Mouse (Mus musculus) mesoderm, embryonic 11.5 days (tissue): ENCODE data around the gene Gm42906.

Experiments used
- DNase-seq: peaks from one replicate; pipeline ENCODE4 v3.0.0-alpha.2; 2012; ENCODE audit warnings: low read depth, low spot score

Gene Gm42906

DNA sequence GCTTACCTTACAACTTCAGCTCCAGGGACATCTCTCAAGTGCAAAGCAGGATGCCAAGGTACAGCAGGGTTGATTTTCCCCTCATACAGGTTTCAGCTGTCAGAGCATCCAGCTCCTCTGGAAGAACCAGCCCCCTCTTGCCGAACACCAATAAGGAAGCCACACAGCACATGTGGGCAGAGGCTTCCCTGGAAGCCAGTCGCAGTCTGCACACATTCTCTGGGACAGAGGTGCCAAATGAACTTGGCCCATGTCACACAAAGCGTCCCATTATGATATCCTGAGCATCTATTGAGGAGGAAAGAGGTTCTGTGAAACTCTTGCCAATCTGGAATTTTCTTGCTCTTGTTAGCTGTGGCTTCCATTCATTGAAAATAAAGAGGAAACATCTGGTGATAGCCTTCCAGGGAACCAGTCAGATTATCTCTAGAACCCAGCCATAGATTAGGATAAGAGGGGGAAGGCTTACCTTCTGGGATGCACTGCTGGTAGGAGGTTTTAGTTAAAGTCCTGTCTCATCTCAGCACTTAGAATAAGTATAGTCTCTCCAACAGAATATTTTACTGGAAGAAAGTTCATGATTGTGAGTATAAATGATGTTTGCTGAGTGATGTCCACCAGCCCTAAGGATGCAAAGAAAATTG is at the start of gene Gm42906:
Gene Gm42906 (minus strand): TSS at position 51 of the 644 bp plus-strand sequence.
- no peak for DNase-seq

DNA sequence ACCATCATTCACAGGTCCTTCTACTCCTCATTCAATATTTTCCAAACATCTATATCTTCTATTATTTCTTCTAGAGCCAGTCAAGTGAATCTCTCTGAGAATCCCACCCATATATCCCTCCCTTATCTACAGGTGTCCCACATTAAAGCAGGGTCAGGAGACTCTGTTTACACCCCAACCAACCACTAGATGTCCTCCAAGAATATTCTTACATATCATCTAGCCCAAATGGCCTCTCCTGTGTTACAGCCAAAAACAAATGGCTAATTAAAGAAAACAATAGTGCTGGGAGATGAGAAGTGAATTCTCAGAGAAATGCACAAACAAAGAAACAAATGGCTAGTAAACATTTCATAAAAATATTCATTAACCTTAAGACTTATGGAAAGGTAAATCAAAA is 17.7 kb upstream of the Gm42906 start:
- no peak for DNase-seq

DNA sequence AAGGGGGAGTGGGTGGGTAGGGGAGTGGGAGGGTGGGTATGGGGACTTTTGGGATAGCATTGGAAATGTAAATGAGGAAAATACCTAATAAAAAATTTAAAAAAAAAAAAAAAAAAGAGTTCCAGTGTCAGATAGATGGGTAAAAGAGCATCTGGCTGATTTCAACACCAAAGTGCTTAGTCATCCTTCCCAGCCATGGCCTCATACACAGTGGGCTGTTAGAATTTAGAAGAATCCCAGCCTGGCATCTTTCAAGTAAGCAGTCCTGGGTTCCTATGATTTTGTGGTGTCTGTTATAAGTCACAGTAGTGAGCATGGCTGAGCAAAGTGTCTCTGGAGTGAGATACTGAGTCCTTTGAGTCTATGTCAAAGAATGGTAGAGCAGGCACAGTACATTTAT is 7.1 kb upstream of the Gm42906 start:
- DNase-seq: no peak

DNA sequence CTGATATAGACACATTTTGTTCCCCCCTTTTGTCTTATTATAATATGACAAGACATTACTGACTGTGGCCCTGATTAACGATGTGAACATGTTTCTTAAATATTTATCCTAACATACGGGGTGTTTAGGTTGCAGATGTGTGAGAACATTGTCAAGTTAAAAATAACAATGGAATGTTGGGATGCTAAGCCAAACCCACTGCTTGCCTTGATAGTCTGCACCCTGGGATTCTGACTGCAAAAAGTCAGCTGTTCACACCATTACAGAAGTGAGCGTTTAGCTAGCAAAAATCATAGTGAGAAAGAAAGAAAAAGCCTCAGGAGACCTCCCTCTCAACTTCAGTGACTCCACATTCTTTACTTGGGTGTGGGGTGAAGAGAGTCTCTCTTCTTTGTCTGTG is 1.5 kb downstream of the Gm42906 start:
- DNase-seq: no peak

DNA sequence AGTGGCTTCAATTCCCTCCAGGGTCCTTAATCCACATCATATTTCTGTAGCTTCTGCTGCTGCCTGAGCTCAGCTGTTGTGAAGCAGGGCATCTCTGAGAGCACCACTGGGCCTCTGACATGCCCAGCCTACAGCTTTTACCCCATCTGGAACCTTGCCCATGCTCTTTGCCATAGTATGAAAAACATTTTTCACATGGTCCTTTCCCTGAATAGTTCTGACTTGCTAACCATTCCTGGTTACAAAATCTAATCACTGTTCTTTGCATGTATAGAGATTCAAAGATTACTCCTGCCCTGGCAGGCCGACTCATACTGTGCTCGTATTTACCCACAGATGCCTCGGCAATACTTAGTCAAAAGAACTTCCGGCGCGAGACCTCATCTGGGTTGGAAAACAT is 5.3 kb downstream of the Gm42906 start:
- DNase-seq: no peak

DNA sequence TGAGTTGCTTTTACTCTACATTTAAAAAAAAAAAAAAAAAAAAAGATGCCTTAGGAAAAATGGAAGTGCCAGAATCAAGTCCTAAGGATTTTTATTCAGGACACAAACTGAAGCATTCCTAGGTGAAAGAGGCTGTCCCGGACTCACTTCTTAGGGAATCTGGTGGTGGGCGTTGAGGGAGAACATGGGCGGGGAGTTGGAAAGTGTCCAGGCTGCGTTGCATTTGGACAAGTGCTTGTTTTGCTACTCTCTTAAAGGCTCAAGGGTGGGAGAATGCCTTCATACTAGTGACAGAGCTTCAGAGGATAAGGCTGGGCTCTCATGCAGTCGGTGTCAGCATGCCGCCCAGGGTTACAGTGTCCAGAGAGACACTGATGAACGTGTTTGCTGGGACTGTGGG is 6.1 kb downstream of the Gm42906 start:
- DNase-seq: no peak

DNA sequence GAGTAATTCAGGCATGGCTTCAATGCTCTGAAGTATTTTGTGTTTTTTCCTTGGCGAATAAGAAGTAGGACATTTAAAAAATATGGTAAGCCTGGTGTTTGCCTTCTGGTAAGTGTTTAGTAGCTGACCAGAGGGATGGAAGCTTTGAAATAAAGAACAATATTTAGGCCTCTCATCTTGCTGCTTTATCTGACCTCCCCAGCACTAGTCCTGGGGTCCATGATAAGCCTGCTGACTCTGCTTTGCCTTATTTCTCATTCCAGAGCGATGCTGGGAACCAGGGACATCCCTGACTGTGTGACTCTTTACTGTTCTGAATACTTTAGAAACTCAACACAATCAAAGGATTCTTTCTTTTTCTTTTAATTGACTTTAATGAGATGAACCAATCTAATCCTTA is 9.4 kb downstream of the Gm42906 start:
- no peak for DNase-seq

DNA sequence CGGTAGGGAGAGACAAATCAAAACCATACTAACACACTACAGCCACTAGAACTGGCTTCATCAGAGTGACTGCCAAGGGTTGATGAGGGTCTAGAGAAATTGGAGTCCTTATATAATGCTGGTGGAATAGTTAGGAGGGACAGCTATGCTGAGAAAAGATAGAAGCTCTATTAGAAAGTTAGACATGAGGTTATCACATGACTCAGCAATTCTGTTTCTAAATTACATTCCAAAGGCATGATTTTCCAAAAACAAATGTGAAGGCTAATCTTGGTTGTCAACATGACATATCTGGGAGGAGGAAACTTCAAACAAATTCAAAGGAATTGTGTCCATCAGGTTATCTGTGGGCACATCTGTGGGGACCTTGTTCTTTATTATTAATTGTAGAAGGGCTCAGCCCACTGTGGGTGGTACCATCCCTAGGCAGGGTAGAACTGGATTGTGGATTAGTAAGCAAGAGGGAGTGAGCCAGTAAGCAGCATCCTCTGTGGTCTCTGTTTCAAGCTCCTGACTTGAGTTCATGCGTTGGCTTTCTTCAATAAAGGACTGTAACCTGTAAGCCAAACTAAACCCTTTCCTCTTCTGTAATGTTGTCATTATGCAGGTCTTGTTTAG is 10.4 kb downstream of the Gm42906 start:
- DNase-seq: no peak

DNA sequence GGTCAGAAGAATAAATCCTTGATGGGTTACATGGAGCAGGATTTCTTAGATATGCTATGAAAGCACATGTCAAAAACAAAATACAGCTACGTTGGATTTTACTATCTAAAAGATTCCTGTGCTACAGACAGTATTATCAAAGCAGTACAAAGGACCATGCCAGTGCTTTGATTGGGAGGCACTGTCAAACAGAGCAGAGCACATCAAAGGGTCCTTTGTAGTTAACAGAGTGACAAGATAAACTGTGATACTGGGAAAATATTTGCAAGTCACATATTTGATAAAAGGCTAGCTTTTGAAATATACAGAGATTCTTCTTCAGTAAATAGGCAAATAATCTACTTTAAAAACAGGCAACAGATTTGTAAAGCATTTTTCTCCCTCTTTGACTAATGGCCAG is 11.0 kb downstream of the Gm42906 start:
- DNase-seq: no peak

DNA sequence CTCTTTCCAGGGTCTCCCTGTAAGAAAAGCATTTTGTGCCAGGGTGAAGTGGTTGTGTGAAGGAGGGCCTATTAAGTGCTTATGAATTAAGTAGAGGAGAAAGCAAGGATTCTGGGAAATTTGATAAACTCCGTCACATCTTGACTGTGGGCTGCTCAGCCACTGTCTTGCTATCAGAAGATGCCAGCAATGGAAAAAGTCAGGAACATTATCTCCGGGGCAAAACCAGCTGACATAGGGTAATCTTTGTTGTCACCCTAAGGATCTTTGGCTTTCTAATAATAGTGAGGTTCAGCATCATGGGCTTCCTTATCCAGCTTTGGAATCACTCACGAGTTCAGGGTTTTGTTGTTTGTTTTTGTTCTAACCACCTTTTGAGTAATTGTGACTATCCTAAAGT is 14.3 kb downstream of the Gm42906 start:
- DNase-seq: no peak

DNA sequence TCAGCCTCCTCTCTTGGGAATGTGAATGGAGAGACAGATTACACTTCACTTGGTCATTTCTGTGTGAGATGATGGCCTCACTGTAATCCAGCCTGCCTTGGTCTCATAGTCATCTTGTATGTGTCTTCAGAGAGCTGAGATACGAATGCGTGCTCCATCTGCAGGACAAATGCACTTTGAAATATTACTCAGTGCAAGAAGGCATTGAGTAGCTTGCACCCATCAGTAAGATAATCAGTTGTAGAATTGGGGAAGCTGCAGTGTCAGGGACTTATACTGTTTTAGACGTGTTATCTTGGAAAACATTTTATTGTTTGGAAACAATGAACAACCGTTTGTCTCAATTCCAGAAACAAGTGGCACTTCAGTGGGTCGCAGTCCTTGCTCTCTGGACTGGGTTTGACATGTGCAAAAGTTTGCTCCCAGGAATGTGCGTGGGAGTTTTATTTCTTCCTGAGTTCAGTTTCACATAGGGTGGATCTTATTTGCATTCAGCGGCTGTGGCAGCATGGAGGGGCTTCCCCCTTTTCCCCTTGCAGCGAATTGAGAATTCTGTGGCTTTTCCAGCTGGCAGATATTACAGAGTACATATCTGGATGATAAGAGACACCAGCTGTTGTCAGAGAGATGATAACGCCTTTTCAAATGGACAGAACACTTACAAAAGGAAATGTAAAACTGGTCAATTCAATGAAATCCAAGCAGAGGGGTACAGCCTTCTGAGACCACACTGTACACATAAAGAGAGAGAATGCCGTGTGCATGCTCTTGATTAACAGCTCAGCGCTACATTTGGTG is 15.1 kb downstream of the Gm42906 start:
- no peak for DNase-seq

DNA sequence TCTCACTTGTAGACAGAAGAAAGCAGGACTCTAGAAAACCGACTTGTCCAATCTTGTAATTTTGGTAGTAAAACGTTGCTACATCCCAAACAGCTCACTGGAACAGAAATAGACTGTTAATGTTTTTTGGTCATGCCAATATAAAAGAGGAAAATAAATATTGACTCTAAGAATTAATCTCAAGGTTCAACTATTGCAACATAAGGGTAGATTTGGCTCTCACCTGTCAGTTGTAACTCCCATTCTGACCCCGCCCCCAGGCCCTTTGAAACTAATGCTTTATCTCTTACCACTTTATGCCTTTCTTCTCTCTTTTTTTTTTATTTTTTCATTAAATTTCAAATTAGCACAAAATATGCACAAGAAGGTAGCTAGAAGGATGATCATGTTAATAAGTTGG is 18.0 kb downstream of the Gm42906 start:
- no peak for DNase-seq

DNA sequence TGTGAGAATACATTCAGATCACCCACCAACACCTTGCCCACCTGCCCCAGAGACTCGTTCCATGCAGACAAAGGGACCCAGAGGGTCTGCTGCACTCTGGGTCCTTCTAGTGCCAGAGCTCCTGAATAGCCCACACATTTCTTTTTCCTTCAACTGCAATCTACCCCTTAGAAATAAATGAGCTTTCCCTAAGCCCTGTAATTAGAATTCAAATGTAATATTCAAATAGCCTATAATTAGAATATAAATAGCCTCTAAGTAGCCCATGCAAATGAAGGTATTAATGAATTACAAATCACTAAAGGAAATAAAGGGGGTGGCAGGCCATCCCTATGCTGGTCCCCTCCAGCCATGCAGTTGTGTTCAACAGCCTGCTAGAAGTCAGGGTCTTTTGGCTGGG is 18.7 kb downstream of the Gm42906 start:
- no peak for DNase-seq

DNA sequence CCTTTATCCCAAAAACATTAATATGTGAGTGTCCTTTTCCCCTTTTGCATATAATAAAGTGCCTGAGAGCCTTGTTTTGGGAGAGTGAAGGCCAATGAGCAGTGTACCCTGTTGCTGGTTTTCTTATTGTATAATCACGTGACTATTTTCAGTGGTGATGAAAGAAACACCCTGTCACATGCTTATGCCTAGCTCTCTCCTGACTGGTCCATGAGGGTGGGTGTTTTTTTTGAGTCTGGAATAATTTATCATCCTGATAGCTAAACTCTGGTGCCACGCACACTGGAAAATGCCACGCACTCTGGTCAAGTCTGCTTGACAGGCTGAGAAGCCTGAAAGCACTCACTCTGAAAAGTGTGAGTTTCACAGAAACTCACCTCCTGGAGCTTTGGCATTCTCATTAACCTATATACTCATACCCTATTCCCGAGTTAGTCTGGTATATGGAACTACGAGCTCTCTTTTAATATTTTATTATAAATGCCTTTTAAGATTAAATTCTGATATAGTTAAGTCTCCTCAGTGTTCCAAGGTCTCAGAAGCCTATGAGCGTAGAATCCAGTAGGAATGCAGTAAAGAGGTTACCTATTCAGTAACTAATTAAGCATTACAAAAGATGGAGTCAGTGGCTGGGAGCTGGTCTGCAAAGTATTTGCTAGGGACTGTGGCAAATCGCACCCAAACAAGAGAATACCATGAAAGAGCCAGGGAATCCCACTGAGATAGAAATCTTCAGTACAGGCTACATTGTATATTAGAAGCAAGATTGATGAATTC is 19.7 kb downstream of the Gm42906 start:
- no peak for DNase-seq

DNA sequence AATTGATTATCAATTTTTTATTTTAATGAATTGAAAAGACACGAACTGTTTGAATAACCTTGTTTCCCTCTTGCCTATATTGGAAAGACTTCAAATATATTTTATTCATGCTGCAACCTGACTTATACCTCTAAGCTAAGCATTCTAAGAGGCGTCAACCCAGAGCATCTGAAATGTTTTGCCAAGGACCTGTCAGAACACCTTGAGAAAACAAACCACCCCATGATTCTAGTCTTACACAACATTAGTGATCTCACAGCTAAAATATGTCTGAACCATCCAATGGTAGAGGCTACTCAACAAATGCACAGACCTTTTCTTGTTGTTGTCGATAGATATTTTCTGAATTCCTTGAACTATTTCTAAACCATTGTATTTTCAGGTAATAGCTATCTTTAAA is 20.5 kb downstream of the Gm42906 start:
- DNase-seq: no peak

DNA sequence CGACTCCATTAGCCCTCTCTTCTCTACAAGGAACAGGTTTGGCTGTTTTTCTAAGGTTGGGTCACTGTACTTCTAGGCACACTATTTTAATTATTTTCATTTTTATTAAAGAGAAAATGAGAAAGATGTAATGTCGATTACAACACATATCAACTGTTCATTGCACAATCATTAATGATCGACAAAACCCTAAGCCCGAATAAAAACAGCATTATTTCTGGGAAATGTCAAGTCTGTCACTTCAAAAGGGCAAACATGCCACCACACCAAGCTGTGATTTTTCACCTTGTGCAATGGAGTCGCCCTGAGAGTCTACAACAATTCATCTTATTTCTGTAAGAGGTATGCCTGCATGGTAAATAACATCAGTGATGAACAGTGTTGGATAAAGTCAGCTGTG is 21.7 kb downstream of the Gm42906 start:
- DNase-seq: no peak

DNA sequence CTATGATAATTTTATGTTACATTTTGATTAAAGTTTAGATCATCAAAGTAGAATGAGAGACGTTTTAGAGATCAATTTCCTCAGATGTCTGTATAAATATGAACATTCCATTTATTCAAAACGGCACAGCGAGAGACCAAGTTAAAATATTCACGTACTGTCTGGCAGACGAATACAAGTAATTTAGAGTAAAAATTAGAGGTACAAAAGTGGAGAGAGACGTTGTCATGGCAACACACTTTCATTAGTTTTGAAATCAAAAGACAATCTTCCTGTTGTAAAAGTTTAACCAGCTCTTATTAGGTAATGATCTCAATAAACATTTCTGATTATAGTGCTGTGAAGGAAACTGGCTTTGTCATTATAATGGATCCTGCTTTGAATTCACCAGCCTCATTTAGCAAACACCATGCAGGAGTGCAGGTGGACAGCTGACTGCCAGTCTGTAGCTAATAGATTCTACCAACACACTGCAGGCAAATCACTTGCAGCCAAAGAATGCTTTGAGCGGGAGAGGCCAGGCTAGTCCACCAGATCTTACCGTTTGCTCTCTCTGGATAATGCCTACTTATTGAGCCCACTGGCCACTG is 22.6 kb downstream of the Gm42906 start:
- no peak for DNase-seq

DNA sequence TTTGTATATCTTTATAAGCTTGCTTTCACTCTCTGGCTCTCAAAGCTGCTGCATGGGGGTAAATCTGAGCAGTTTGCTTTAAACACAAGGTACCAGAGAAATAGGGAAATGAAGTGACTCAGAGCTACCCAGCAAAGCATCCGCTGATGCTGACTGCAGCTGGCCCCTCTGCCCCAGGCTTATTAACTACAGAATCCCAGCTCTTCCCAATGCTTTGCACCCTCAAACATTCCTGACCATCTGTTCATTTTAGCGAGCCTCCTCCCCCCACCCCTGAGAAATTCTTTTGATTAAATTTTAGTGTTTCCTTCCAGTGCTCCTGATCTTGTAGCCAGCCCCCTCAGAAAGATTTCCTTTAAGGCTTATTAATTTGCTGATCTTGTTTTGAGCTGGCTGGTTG is 24.4 kb downstream of the Gm42906 start:
- no peak for DNase-seq

DNA sequence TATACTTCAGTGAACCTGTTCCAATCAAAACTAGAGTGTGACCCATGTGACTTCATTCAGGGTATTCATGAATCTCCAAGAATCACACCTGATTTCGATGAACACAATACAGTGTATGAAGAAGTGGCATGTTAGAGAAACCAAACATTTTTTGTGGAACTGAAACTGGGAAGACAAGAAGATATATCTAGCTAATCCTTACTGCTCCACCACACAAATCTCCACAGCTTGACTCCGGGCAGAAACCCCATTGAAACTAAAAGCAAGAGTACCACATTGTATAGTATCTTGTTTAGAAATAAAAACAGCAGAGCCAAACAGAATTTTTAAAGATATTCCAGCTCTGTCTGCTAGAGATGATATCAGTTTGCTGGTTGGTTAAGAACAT is 27.4 kb downstream of the Gm42906 start:
- DNase-seq: no peak

DNA sequence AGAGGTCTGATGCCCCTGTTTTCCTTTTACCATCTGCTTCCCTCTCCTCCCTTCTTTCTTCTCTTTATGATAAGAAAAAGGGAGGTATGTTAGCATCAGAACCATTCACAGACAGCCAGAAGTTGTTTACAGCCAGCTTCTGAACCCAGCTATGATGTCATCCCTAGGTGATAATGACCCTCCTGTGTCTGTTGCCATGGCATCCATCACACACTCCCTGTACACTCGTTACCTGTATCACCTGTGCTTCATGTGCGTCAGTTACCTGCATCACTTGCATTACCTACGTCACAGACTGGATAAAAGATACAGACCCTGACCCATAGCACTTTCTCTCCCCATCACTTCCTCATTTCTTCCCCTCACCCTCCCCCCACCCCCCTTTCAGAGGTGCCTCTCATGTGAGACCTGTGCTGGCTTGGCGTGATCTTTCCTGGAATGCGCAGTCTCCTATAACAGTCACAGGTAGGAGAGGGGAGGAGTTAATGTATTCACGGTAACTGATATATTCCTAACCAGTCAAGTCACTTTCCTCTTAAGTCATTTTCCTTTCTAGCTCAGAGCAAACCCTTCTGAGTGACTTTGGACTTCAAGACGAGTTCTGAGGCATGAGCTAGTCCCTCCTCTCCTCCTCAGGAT is 27.9 kb downstream of the Gm42906 start:
- no peak for DNase-seq

DNA sequence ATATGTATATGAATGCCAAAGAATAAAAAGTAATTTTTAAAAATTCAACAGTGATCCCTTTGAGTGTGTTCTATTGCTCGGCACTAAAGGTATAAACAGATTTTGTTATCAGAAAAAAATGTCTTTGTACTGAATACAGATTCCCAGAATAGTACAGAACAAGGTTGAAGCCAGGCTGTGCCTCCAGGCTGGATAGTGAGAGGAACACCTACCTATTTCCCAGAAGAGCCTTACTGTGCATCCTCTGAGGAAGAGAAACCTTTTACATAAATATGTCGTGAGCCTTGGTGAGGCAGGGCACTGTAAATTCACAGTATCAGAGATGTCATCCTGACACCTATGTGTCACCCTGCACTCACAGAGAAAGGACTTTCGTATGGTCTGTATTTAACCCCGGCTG is 31.8 kb downstream of the Gm42906 start:
- DNase-seq: no peak
